Mouse (Mus musculus) midbrain, postnatal 0 days (tissue): ENCODE data around the gene Mipol1. TPM values are rescaled to one million over a fixed set of nuclear protein-coding genes. Genes with fewer than 3 reads are reported as not detected.

ENCODE experiments used
- ATAC-seq: fragments of 200-750 bp; cut with Nextera tagmentation; 2 replicates; pipeline ENCODE4 v1.8.0; 2017; ENCODE audit warnings: moderate number of reproducible peaks, mild to moderate bottlenecking, moderate TSS enrichment, moderate library complexity; ENCODE audit not compliant: low FRiP score
- DNase-seq: peaks from one replicate; pipeline ENCODE4 v3.0.0-alpha.2; 2015; ENCODE audit warnings: low spot score
- H3K27ac ChIP-seq: fragments of 300-500 bp; sonication (generic); 2 replicates; pipeline ENCODE4 v1.5.1; 2014; ENCODE audit warnings: low read depth, mild to moderate bottlenecking, low read length, mixed read lengths
- H3K27me3 ChIP-seq: fragments of 300-500 bp; sonication (generic); 2 replicates; pipeline ENCODE4 v1.6.1; 2014; ENCODE audit warnings: low read length, control low read depth, mixed read lengths; ENCODE audit not compliant: insufficient read depth
- H3K36me3 ChIP-seq: fragments of 300-500 bp; sonication (generic); 2 replicates; pipeline ENCODE4 v1.6.1; 2014; ENCODE audit warnings: low read length, control low read depth, mixed read lengths; ENCODE audit not compliant: insufficient read depth
- H3K4me1 ChIP-seq: fragments of 300-500 bp; sonication (generic); 2 replicates; pipeline ENCODE4 v1.6.1; 2014; ENCODE audit warnings: mild to moderate bottlenecking, control low read depth, antibody characterized with exemption, low read length, mixed read lengths; ENCODE audit not compliant: insufficient read depth
- H3K4me2 ChIP-seq: fragments of 300-500 bp; sonication (generic); 2 replicates; pipeline ENCODE4 v1.6.1; 2014; ENCODE audit warnings: low read depth, mild to moderate bottlenecking, low read length, mixed read lengths; ENCODE audit not compliant: poor library complexity, severe bottlenecking
- H3K4me3 ChIP-seq: fragments of 300-500 bp; sonication (generic); 2 replicates; pipeline ENCODE4 v1.5.1; 2014; ENCODE audit warnings: low read depth, mild to moderate bottlenecking, low read length, moderate library complexity
- H3K9ac ChIP-seq: fragments of 300-500 bp; sonication (generic); replicated peaks from 2 replicates; pipeline ENCODE4 v1.6.1; 2014; ENCODE audit warnings: mild to moderate bottlenecking, low read length, moderate library complexity, mixed read lengths; ENCODE audit not compliant: poor library complexity, severe bottlenecking
- H3K9me3 ChIP-seq: fragments of 300-500 bp; sonication (generic); 2 replicates; pipeline ENCODE4 v1.6.1; 2016; ENCODE audit warnings: low read length, control low read depth
- CTCF ChIP-seq: IDR thresholded peaks from 2 replicates; pipeline ENCODE4 v1.5.1; 2016; ENCODE audit warnings: antibody characterized with exemption, mild to moderate bottlenecking
- WGBS: fragments of 180-500 bp; shearing (Covaris S2); extraction: QIAGEN DNeasy Blood & Tissue Kit; methylation state at CpG from one replicate; pipeline ENCODE4 v1.1.7; 2014; 5-methylcytosine and 5-hydroxymethylcytosine counted together
- polyA plus RNA-seq: library from polyadenylated mRNA; unstranded; fragments of >200 nt; fragmentation: Nextera tagmentation; extraction: Ambion mirVana; gene quantifications from 2 replicates; pipeline ENCODE4 v1.2.1, GENCODE M21; 2015
- total RNA-seq: library from RNA; depleted of rRNA; stranded (reverse); fragments of >200 nt; gene quantifications from 2 replicates; pipeline ENCODE4 v1.2.3, GENCODE M21; 2014

Gene Mipol1
- total and polyA plus RNA-seq, 2 experiments from 2014 or later: 1.9 to 4.1 TPM

GRCm38 (mm10) chr12:57509726-57510125, 279.5 kb downstream of the Mipol1 start:
- Histone ChIP-seq H3K36me3 (no peaks in the 10 kb centered on the region), H3K27me3 (no peaks in the 10 kb centered on the region), H3K27ac (no peak overlapping the region), H3K9me3 (no peaks in the 10 kb centered on the region), H3K4me2 (no peak overlapping the region), H3K4me3 (no peak overlapping the region), H3K4me1 (no peaks in the 10 kb centered on the region), H3K9ac (no peak overlapping the region)
- DNase-seq (no peak), ATAC-seq (no peak)
- TF ChIP-seq CTCF: no peak
- 74% methylated on average over 4 of the region's 4 CpGs for WGBS

- no peak overlapping the region for H3K27ac ChIP-seq
- H3K36me3 ChIP-seq: no peaks in the 10 kb centered on the region
- H3K9ac ChIP-seq: no peak overlapping the region
- TF ChIP-seq CTCF: no peak
- 89% methylated on average over 4 of the region's 4 CpGs for WGBS
- H3K4me1 ChIP-seq: no peaks in the 10 kb centered on the region
- H3K4me3 ChIP-seq: no peak overlapping the region
- H3K27me3 ChIP-seq: no peaks in the 10 kb centered on the region
- no peak overlapping the region for H3K4me2 ChIP-seq
- DNase-seq (no peak), ATAC-seq (no peak)
- H3K9me3 ChIP-seq: no peaks in the 10 kb centered on the region
Measured at GRCm38 (mm10) chr12:57511127-57511526, 280.9 kb downstream of the Mipol1 start.

DNA sequence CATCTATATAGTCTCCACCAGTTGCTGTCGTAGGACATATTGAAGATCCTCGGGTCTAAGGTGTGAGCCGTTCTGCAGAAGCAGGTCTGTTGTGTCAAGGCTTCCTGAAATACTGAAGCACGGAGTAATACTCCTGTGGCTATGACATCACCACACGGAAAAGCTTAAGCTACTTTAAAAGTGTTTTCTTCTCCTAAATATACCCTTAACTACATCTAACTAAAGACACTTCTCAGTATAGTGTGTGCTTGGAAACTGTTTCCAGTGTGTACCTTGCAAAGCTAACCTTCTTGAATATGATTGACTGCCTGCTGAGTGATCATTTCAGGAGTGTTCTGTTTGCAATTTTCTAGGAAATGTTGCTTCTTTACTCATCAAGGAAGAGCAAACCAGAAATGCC, 281.3 kb downstream of the Mipol1 start:
- DNase-seq: no peak
- Histone ChIP-seq H3K4me2 (no peak overlapping the region), H3K27me3 (no peaks in the 10 kb centered on the region), H3K9me3 (no peaks in the 10 kb centered on the region), H3K27ac (no peak overlapping the region), H3K4me1 (no peaks in the 10 kb centered on the region), H3K9ac (no peak overlapping the region), H3K4me3 (no peak overlapping the region), H3K36me3 (no peaks in the 10 kb centered on the region)
- TF ChIP-seq CTCF: no peak
- no peak for ATAC-seq
- WGBS: 88% methylated on average over 5 of the region's 5 CpGs

DNA sequence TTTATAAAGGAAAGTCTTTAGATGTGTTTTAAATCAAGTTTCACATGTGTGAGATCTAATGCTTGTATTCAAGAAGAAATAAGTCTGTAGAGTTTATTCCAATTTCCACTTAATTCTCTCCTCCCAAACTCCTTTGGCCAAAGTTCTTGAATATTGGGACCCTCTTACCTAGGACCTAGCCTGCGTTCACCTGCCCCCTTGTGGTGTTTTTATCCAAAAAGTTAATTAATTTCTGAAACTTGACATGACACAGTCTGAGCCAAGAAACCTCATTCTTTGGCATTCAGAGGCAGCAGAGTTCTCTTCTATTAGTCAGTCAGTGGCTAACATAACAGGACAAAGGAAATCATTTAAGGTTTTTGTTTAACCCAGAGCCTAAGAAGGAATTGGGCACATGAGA, 284.3 kb downstream of the Mipol1 start:
- Histone ChIP-seq H3K27me3 (no peaks in the 10 kb centered on the region), H3K27ac (no peak overlapping the region), H3K4me2 (no peak overlapping the region), H3K36me3 (no peaks in the 10 kb centered on the region), H3K4me1 (no peaks in the 10 kb centered on the region), H3K9ac (no peak overlapping the region), H3K9me3 (no peaks in the 10 kb centered on the region), H3K4me3 (no peak overlapping the region)
- DNase-seq: no peak
- ATAC-seq: no peak
- WGBS: 51% methylated on average over 1 of the region's 1 CpGs
- TF ChIP-seq CTCF: no peak; the same call in 1 of the 2 replicates

- no peak overlapping the region for H3K4me3 ChIP-seq
- no peak for ATAC-seq
- 49% methylated on average over 12 of the region's 12 CpGs for WGBS
Measured at GRCm38 (mm10) chr12:57515702-57516377, 285.6 kb downstream of the Mipol1 start.

GRCm38 (mm10) chr12:57528335-57528734, 298.1 kb downstream of the Mipol1 start:
- WGBS: 87% methylated on average over 4 of the region's 4 CpGs
- TF ChIP-seq CTCF: no peak
- no peaks in the 10 kb centered on the region; the same call in 1 of the 2 replicates for H3K4me1 ChIP-seq
- no peak for ATAC-seq
- H3K27ac ChIP-seq: no peak overlapping the region
- no peak overlapping the region for H3K9ac ChIP-seq
- H3K4me3 ChIP-seq: no peak overlapping the region
- H3K4me2 ChIP-seq: no peak overlapping the region
- no peaks in the 10 kb centered on the region for H3K36me3 ChIP-seq
- H3K27me3 ChIP-seq: peaks cover 27% of the 10 kb centered on the region
- H3K9me3 ChIP-seq: no peaks in the 10 kb centered on the region
- no peak for DNase-seq

More at GRCm38 (mm10) chr12:57515702-57516377, 285.6 kb downstream of the Mipol1 start:
- H3K9ac ChIP-seq: no peak overlapping the region
- H3K27me3 ChIP-seq: no peaks in the 10 kb centered on the region
- DNase-seq: no peak
- no peaks in the 10 kb centered on the region for H3K4me1 ChIP-seq
- TF ChIP-seq CTCF: no peak
- no peak overlapping the region for H3K4me2 ChIP-seq
- H3K9me3 ChIP-seq: no peaks in the 10 kb centered on the region
- no peak overlapping the region for H3K27ac ChIP-seq
- no peaks in the 10 kb centered on the region for H3K36me3 ChIP-seq
